Mouse (Mus musculus): ENCODE results near the gene Gm11549. TPM values are rescaled to one million over a fixed set of nuclear protein-coding genes. Genes with fewer than 3 reads are reported as not detected.

Gm11549 gene
- polyA plus RNA-seq, 1 experiment from 2014 or later: not detected

- no peak overlapping the region for H3K4me2 ChIP-seq (ENCODE audit: low read depth, low read length)
- no peaks in the 10 kb centered on the region for H3K9me3 ChIP-seq (replicated peaks; ENCODE audit: control insufficient read depth, low read length)
- ATAC-seq (ENCODE audit: low read depth): no peak
- no peaks in the 10 kb centered on the region for H3K27me3 ChIP-seq (ENCODE audit: control insufficient read depth, insufficient read depth, low read depth, low read length)
- no peaks in the 10 kb centered on the region for H3K36me3 ChIP-seq (ENCODE audit: control insufficient read depth, insufficient read depth)
- no peak overlapping the region for H3K9ac ChIP-seq (ENCODE audit: low read depth, low read length)
- peaks cover 5% of the 10 kb centered on the region for H3K4me1 ChIP-seq (ENCODE audit: control insufficient read depth, low read depth, low read length)
- no peak overlapping the region for H3K27ac ChIP-seq (ENCODE audit: low read length)
- WGBS (ENCODE audit: insufficient replicate concordance): 60% methylated on average over 2 of the region's 2 CpGs
- H3K4me3 ChIP-seq (ENCODE audit: low read depth, low read length): no peak overlapping the region
These were observed 41.1 kb downstream of the Gm11549 start for GRCm38 (mm10) chr3:36480486-36480885.

GRCm38 (mm10) chr3:36478776-36479175 lies 42.8 kb downstream of the Gm11549 start:
- 71% methylated on average over 8 of the region's 8 CpGs for WGBS (ENCODE audit: insufficient replicate concordance)
- Histone ChIP-seq H3K4me1 (ENCODE audit: control insufficient read depth, low read depth, low read length) (peaks cover 11% of the 10 kb centered on the region), H3K4me3 (ENCODE audit: low read depth, low read length) (no peak overlapping the region), H3K27me3 (ENCODE audit: control insufficient read depth, insufficient read depth, low read depth, low read length) (no peaks in the 10 kb centered on the region), H3K9ac (ENCODE audit: low read depth, low read length) (no peak overlapping the region), H3K4me2 (ENCODE audit: low read depth, low read length) (no peak overlapping the region), H3K36me3 (ENCODE audit: control insufficient read depth, insufficient read depth) (no peaks in the 10 kb centered on the region), H3K9me3 (replicated peaks; ENCODE audit: control insufficient read depth, low read length) (no peaks in the 10 kb centered on the region), H3K27ac (ENCODE audit: low read length) (no peak overlapping the region)
- no peak for ATAC-seq (ENCODE audit: low read depth)

- Histone ChIP-seq H3K4me1 (ENCODE audit: control insufficient read depth, low read depth, low read length) (peaks cover 13% of the 10 kb centered on the region), H3K27me3 (ENCODE audit: control insufficient read depth, insufficient read depth, low read depth, low read length) (no peaks in the 10 kb centered on the region), H3K36me3 (ENCODE audit: control insufficient read depth, insufficient read depth) (no peaks in the 10 kb centered on the region), H3K4me3 (ENCODE audit: low read depth, low read length) (peak overlapping the region; percentile 68), H3K9ac (ENCODE audit: low read depth, low read length) (peak overlapping the region; percentile 62), H3K9me3 (replicated peaks; ENCODE audit: control insufficient read depth, low read length) (no peaks in the 10 kb centered on the region), H3K4me2 (ENCODE audit: low read depth, low read length) (peak overlapping the region; percentile 74), H3K27ac (ENCODE audit: low read length) (peak overlapping the region; percentile 45; the same call in 1 of the 2 replicates)
- 36% methylated on average over 20 of the region's 20 CpGs for WGBS (ENCODE audit: insufficient replicate concordance)
- no peak for ATAC-seq (ENCODE audit: low read depth)
These were observed 45.1 kb downstream of the Gm11549 start for GRCm38 (mm10) chr3:36476261-36477155.

- WGBS (ENCODE audit: insufficient replicate concordance): under 1% methylated on average over 32 of the region's 32 CpGs
- H3K4me3 ChIP-seq (ENCODE audit: low read depth, low read length): peak within 1 kb of the TSS; percentile 68
- H3K27ac ChIP-seq (ENCODE audit: low read length): peak within 1 kb of the TSS; percentile 62
- no peaks in the 10 kb centered on the region for H3K27me3 ChIP-seq (ENCODE audit: control insufficient read depth, insufficient read depth, low read depth, low read length)
- no peaks in the 10 kb centered on the region for H3K9me3 ChIP-seq (replicated peaks; ENCODE audit: control insufficient read depth, low read length)
- ATAC-seq (ENCODE audit: low read depth): peak; percentile 96
- peak within 1 kb of the TSS; percentile 64 for H3K9ac ChIP-seq (ENCODE audit: low read depth, low read length)
- peak within 1 kb of the TSS; percentile 74 for H3K4me2 ChIP-seq (ENCODE audit: low read depth, low read length)
- H3K4me1 ChIP-seq (ENCODE audit: control insufficient read depth, low read depth, low read length): peaks cover 13% of the 10 kb centered on the region
- no peaks in the 10 kb centered on the region for H3K36me3 ChIP-seq (ENCODE audit: control insufficient read depth, insufficient read depth)
These were observed 46.0 kb downstream of the Gm11549 start, which contains the start of the genes Anxa5 and 1810062G17Rik for GRCm38 (mm10) chr3:36475532-36476087. Anxa5 (minus strand) TSS chr3:36475894. 1810062G17Rik (plus strand) TSS chr3:36475937.

- WGBS (ENCODE audit: insufficient replicate concordance): under 1% methylated on average over 24 of the region's 24 CpGs
- H3K27ac ChIP-seq (ENCODE audit: low read length): peak overlapping the region; percentile 62
- no peak for ATAC-seq (ENCODE audit: low read depth)
These were observed 46.6 kb downstream of the Gm11549 start for GRCm38 (mm10) chr3:36474938-36475483.

GRCm38 (mm10) chr3:36474421-36474820 lies 47.2 kb downstream of the Gm11549 start:
- peak overlapping the region; percentile 74 for H3K4me2 ChIP-seq (ENCODE audit: low read depth, low read length)
- WGBS (ENCODE audit: insufficient replicate concordance): 61% methylated on average over 5 of the region's 5 CpGs
- peaks cover 13% of the 10 kb centered on the region for H3K4me1 ChIP-seq (ENCODE audit: control insufficient read depth, low read depth, low read length)
- no peak overlapping the region for H3K9ac ChIP-seq (ENCODE audit: low read depth, low read length)
- H3K27ac ChIP-seq (ENCODE audit: low read length): no peak overlapping the region
- no peaks in the 10 kb centered on the region for H3K36me3 ChIP-seq (ENCODE audit: control insufficient read depth, insufficient read depth)
- H3K27me3 ChIP-seq (ENCODE audit: control insufficient read depth, insufficient read depth, low read depth, low read length): no peaks in the 10 kb centered on the region
- peak overlapping the region; percentile 68 for H3K4me3 ChIP-seq (ENCODE audit: low read depth, low read length)
- H3K9me3 ChIP-seq (replicated peaks; ENCODE audit: control insufficient read depth, low read length): no peaks in the 10 kb centered on the region
- no peak for ATAC-seq (ENCODE audit: low read depth)

More at GRCm38 (mm10) chr3:36474938-36475483, 46.6 kb downstream of the Gm11549 start:
- peak overlapping the region; percentile 64 for H3K9ac ChIP-seq (ENCODE audit: low read depth, low read length)
- no peaks in the 10 kb centered on the region for H3K27me3 ChIP-seq (ENCODE audit: control insufficient read depth, insufficient read depth, low read depth, low read length)
- H3K4me3 ChIP-seq (ENCODE audit: low read depth, low read length): peak overlapping the region; percentile 68
- H3K4me1 ChIP-seq (ENCODE audit: control insufficient read depth, low read depth, low read length): peaks cover 13% of the 10 kb centered on the region
- no peaks in the 10 kb centered on the region for H3K9me3 ChIP-seq (replicated peaks; ENCODE audit: control insufficient read depth, low read length)
- H3K4me2 ChIP-seq (ENCODE audit: low read depth, low read length): peak overlapping the region; percentile 74
- H3K36me3 ChIP-seq (ENCODE audit: control insufficient read depth, insufficient read depth): no peaks in the 10 kb centered on the region

GRCm38 (mm10) chr3:36473222-36473621 lies 48.4 kb downstream of the Gm11549 start:
- 53% methylated on average over 5 of the region's 5 CpGs for WGBS (ENCODE audit: insufficient replicate concordance)

GRCm38 (mm10) chr3:36471856-36472255 lies 49.8 kb downstream of the Gm11549 start:
- no peaks in the 10 kb centered on the region for H3K36me3 ChIP-seq (ENCODE audit: control insufficient read depth, insufficient read depth)
- no peak overlapping the region for H3K9ac ChIP-seq (ENCODE audit: low read depth, low read length)
- no peaks in the 10 kb centered on the region for H3K9me3 ChIP-seq (replicated peaks; ENCODE audit: control insufficient read depth, low read length)
- no peak for ATAC-seq (ENCODE audit: low read depth)
- peaks cover 13% of the 10 kb centered on the region for H3K4me1 ChIP-seq (ENCODE audit: control insufficient read depth, low read depth, low read length)
- H3K4me3 ChIP-seq (ENCODE audit: low read depth, low read length): no peak overlapping the region
- no peaks in the 10 kb centered on the region for H3K27me3 ChIP-seq (ENCODE audit: control insufficient read depth, insufficient read depth, low read depth, low read length)
- no peak overlapping the region for H3K4me2 ChIP-seq (ENCODE audit: low read depth, low read length)
- WGBS (ENCODE audit: insufficient replicate concordance): 54% methylated on average over 4 of the region's 4 CpGs
- H3K27ac ChIP-seq (ENCODE audit: low read length): no peak overlapping the region

More at GRCm38 (mm10) chr3:36473222-36473621, 48.4 kb downstream of the Gm11549 start:
- H3K4me2 ChIP-seq (ENCODE audit: low read depth, low read length): no peak overlapping the region
- no peaks in the 10 kb centered on the region for H3K36me3 ChIP-seq (ENCODE audit: control insufficient read depth, insufficient read depth)
- H3K4me3 ChIP-seq (ENCODE audit: low read depth, low read length): no peak overlapping the region
- H3K27ac ChIP-seq (ENCODE audit: low read length): no peak overlapping the region
- no peak overlapping the region for H3K9ac ChIP-seq (ENCODE audit: low read depth, low read length)
- H3K9me3 ChIP-seq (replicated peaks; ENCODE audit: control insufficient read depth, low read length): no peaks in the 10 kb centered on the region
- H3K4me1 ChIP-seq (ENCODE audit: control insufficient read depth, low read depth, low read length): peaks cover 13% of the 10 kb centered on the region
- ATAC-seq (ENCODE audit: low read depth): no peak
- H3K27me3 ChIP-seq (ENCODE audit: control insufficient read depth, insufficient read depth, low read depth, low read length): no peaks in the 10 kb centered on the region
